Mouse (Mus musculus) liver, embryonic 14.5 days (tissue): Measurements from ENCODE around the gene Igfbpl1.

Source experiments
- CTCF ChIP-seq: IDR thresholded peaks from 2 replicates; pipeline ENCODE4 v1.5.1; 2016; ENCODE audit warnings: antibody characterized with exemption, low read depth, control low read depth
- EP300 ChIP-seq: IDR thresholded peaks from 2 replicates; pipeline ENCODE4 v1.6.1; 2016; ENCODE audit warnings: antibody characterized with exemption, low read depth

DNA sequence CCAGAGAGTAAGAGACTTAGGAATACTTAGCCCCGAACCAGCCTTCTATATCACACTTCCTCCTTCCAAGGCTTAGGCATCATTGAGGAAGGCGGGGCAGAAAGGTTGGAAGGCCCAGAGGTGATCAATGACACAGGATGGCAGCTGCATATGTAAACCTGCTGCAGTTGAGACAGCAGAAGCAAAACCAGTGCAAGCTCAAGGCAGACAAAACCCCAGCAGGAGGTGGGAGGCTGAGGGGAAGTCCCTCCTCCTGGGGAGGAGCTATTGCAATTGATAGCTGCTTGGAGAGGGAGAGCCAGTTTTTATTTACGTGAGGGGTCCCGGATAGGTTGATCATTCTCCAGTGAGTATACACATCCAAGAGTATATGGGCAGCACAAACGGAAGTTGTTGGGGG lies 6.7 kb upstream of the Igfbpl1 start:
- no peak for TF ChIP-seq CTCF
- no peak for TF ChIP-seq EP300
